Mouse (Mus musculus): ENCODE measurements at regions not wholly inside any gene's neighbourhood (a gene's known extent, or its start where the extent isn't known, plus 50 kb on each side); places are given as distances from the start of the nearest gene placed in this dataset.

DNA sequence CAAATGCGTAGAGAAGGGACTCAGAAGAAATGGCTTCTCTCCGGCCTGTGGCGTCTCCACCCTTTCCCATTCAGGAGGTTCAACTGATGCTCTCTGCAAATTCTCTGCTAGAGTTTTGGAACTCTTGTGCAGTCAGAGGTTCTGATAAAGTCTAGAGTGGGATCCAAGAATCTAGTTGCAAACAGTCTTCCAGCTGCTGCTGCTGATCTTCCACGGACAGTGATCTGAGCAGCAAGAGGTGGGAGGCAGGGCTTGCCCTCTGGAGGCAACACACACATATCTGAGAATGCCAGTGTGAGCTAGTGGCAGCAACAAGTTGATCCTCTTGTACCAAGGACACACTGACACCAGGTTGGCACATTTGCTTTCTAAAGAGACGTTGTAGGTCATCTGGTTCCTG, 93.4 kb upstream of the Gas1 start:
- no peak overlapping the region for H3K4me3 ChIP-seq (replicated peaks)
- no peak overlapping the region for H3K4me2 ChIP-seq
- DNase-seq (no peak), ATAC-seq (ENCODE audit: low read depth) (no peak)
- 65% methylated on average over 5 of the region's 5 CpGs for WGBS (ENCODE audit: insufficient replicate concordance)
- no peak overlapping the region for H3K9ac ChIP-seq
- no peaks in the 10 kb centered on the region for H3K27me3 ChIP-seq
- H3K36me3 ChIP-seq, result no peaks in the 10 kb centered on the region
- no peaks in the 10 kb centered on the region for H3K4me1 ChIP-seq (replicated peaks)
- H3K27ac ChIP-seq, result no peak overlapping the region
- no peaks in the 10 kb centered on the region; the same call in 1 of the 2 replicates for H3K9me3 ChIP-seq (replicated peaks)

DNA sequence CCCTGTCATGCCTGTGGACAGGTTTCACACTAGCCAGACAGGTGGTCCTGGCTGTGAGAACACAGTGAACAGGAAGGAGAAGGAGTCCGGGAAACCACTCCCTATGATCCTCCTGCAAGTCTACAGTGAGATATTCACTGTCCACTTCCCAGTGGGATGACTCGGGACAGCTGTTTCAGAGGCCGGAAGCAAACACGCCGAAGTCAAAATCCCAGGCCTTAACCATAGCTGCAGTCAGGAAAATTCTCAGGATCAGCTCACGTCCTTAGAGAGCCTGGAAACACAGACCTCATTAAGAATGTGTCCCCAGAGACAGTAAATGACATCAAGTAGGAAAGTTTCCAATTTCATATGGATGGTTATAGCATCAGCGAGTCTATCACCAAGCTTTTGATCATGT, 96.2 kb upstream of the Gas1 start:
- no peak for DNase-seq
- H3K4me1 ChIP-seq (replicated peaks), result no peaks in the 10 kb centered on the region

DNA sequence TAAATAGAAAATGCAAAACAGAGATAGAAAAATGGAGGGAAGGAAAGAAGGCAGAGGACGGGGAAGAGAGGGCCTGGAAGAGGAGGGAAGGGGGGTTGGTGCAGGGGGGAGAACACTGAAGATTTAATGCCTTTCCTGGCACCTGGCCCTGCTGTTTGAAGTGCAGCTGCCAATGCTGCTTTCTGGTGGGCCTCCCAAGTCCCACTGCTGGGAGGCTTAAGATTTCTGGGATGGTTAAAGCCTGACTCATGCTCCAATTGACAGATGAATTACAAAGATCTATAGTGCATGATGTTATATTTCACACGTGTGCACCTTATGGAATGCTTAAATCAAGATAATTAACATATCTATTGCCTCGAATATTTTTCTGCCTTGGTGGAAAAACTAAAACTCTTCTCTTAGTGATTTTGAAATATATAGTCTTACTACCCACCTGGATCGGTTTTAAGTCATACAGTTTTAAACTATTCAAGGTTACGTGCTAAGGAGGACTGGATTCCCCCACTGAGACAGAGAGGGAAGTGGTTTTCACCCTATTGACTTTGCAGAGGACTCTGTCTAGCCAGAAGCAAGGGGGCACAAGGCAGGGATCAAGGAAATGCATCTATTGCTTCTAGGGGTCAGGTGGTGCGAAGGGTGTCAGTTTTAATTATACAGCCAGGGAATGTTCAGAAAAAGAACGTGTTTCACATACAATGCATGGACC, 105.5 kb upstream of the Gas1 start:
- DNase-seq (no peak), ATAC-seq (ENCODE audit: low read depth) (no peak)
- Histone ChIP-seq H3K27ac (no peak overlapping the region), H3K4me2 (no peak overlapping the region), H3K36me3 (no peaks in the 10 kb centered on the region), H3K9ac (no peak overlapping the region), H3K9me3 (replicated peaks) (no peaks in the 10 kb centered on the region), H3K4me3 (replicated peaks) (no peak overlapping the region), H3K27me3 (no peaks in the 10 kb centered on the region), H3K4me1 (replicated peaks) (no peaks in the 10 kb centered on the region)
- 50% methylated on average over 7 of the region's 7 CpGs for WGBS (ENCODE audit: insufficient replicate concordance)

More for the DNA sequence above, 96.2 kb upstream of the Gas1 start:
- Histone ChIP-seq H3K27ac (no peak overlapping the region), H3K4me2 (no peak overlapping the region), H3K36me3 (no peaks in the 10 kb centered on the region), H3K27me3 (no peaks in the 10 kb centered on the region), H3K9ac (no peak overlapping the region), H3K9me3 (replicated peaks) (no peaks in the 10 kb centered on the region; the same call in 1 of the 2 replicates), H3K4me3 (replicated peaks) (no peak overlapping the region)
- no peak for ATAC-seq (ENCODE audit: low read depth)
- WGBS (ENCODE audit: insufficient replicate concordance), result 72% methylated on average over 7 of the region's 7 CpGs

DNA sequence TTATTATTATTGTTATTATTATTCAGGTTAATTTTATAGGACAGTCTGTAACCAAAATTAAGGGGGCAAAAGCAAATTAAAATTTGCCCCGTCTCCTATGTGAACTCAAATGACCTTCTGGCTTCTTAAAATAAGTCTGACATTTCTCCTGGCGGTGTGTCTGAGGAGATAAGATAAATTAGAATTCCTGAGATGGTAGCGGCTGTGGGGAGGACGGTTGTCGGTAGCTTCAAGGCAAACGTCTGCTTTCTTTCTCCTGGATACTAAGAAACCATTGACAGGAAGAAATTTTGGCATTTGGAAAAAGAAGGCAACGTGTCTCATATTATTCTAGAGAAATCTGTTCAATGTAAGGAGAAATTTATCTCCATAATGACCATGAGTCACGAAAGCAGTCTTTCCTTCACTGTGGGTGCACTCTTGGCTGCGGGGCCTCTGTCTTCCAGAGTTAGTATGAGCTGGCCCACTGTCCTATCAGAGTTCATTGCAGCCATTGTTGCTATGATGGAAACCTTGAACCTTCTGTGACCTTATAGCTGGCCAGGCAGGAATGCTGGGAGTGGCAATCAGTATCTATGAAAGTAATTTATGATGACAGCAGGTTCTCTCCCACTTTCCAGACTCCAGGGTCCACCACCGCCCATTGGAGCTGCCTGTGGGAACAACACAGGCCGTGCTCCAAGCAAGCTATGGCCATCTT, 109.5 kb upstream of the Gas1 start:
- no peak for ATAC-seq (ENCODE audit: low read depth)
- no peak for DNase-seq
- WGBS (ENCODE audit: insufficient replicate concordance), result 40% methylated on average over 11 of the region's 11 CpGs

DNA sequence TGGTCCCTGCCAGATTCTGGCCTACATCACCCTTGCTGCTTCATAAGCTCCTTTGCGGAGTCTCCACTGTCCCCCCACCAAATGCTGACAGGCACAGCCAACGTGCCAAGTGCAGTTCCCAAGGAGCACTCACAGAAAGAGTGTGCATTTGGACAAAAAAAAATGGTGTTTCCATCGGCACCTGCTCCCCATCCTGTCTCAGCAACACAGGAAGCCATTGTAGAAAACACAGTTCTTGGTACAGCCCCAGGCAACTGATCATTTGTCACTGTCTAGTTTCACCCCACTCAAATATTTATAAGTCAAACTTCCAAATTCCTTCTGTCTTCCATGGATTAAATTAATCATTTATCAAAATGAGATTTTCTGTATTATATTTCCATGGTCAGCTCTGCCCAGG, 112.5 kb upstream of the Gas1 start:
- H3K4me2 ChIP-seq, result no peak overlapping the region
- DNase-seq (no peak), ATAC-seq (ENCODE audit: low read depth) (no peak)
- no peak overlapping the region for H3K4me3 ChIP-seq (replicated peaks)
- WGBS (ENCODE audit: insufficient replicate concordance), result 60% methylated on average over 3 of the region's 3 CpGs
- no peak overlapping the region for H3K27ac ChIP-seq
- H3K36me3 ChIP-seq, result no peaks in the 10 kb centered on the region
- no peak overlapping the region for H3K9ac ChIP-seq
- H3K9me3 ChIP-seq (replicated peaks), result no peaks in the 10 kb centered on the region
- H3K4me1 ChIP-seq (replicated peaks), result no peaks in the 10 kb centered on the region
- H3K27me3 ChIP-seq, result no peaks in the 10 kb centered on the region

More for the DNA sequence above, 109.5 kb upstream of the Gas1 start:
- H3K4me1 ChIP-seq (replicated peaks), result no peaks in the 10 kb centered on the region
- no peak overlapping the region for H3K27ac ChIP-seq
- H3K27me3 ChIP-seq, result no peaks in the 10 kb centered on the region
- no peaks in the 10 kb centered on the region for H3K9me3 ChIP-seq (replicated peaks)
- H3K36me3 ChIP-seq, result no peaks in the 10 kb centered on the region
- no peak overlapping the region for H3K9ac ChIP-seq
- no peak overlapping the region for H3K4me3 ChIP-seq (replicated peaks)
- no peak overlapping the region for H3K4me2 ChIP-seq

DNA sequence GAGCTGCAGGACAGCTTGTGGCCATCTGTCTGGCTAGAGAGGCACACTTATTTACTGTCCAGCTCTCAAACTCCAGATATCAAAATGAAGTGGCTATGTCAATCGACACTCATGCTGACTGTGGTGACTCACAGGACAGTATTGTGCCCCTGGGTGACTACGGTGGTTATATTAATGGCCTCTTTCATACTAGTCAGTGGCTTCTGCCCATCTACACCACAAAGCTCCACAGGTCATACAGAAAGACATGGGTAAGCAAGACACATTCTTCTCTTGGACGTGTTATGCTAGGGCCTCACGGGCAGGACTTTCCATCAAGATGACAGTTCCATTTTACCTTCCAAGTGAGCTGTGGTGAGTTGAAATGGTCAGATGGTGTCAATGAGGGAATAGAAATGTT, 113.7 kb upstream of the Gas1 start:
- no peak for DNase-seq
- no peaks in the 10 kb centered on the region for H3K27me3 ChIP-seq
- no peak overlapping the region for H3K4me3 ChIP-seq (replicated peaks)
- H3K9me3 ChIP-seq (replicated peaks), result no peaks in the 10 kb centered on the region
- no peak overlapping the region for H3K9ac ChIP-seq
- H3K4me1 ChIP-seq (replicated peaks), result no peaks in the 10 kb centered on the region
- WGBS (ENCODE audit: insufficient replicate concordance), result 76% methylated on average over 4 of the region's 4 CpGs
- no peak overlapping the region for H3K4me2 ChIP-seq
- H3K27ac ChIP-seq, result no peak overlapping the region
- H3K36me3 ChIP-seq, result no peaks in the 10 kb centered on the region
- no peak for ATAC-seq (ENCODE audit: low read depth)

DNA sequence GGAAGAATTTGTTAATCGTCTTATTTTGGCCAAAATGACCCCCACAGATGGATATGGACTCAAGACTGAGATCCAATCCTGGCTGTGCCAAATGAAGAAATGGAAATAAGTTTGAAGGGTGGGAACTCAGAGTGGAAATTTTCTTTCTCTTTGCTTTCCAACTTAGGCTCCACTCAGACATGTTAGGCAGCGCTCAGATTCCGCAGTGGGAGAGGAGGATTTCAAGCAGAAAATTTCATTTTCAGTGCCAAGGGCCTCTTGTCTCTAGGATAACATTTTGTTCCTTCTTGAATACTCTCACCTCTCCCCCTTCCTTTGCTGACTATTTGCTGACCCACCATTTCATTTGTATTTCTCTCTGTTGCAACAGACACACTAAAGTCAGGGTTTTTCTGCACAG, 114.2 kb upstream of the Gas1 start:
- Histone ChIP-seq H3K36me3 (no peaks in the 10 kb centered on the region), H3K4me2 (no peak overlapping the region), H3K27me3 (no peaks in the 10 kb centered on the region), H3K9me3 (replicated peaks) (no peaks in the 10 kb centered on the region), H3K9ac (no peak overlapping the region), H3K4me1 (replicated peaks) (no peaks in the 10 kb centered on the region), H3K4me3 (replicated peaks) (no peak overlapping the region), H3K27ac (no peak overlapping the region)
- WGBS (ENCODE audit: insufficient replicate concordance), result 74% methylated on average over 3 of the region's 3 CpGs
- no peak for ATAC-seq (ENCODE audit: low read depth)
- no peak for DNase-seq

DNA sequence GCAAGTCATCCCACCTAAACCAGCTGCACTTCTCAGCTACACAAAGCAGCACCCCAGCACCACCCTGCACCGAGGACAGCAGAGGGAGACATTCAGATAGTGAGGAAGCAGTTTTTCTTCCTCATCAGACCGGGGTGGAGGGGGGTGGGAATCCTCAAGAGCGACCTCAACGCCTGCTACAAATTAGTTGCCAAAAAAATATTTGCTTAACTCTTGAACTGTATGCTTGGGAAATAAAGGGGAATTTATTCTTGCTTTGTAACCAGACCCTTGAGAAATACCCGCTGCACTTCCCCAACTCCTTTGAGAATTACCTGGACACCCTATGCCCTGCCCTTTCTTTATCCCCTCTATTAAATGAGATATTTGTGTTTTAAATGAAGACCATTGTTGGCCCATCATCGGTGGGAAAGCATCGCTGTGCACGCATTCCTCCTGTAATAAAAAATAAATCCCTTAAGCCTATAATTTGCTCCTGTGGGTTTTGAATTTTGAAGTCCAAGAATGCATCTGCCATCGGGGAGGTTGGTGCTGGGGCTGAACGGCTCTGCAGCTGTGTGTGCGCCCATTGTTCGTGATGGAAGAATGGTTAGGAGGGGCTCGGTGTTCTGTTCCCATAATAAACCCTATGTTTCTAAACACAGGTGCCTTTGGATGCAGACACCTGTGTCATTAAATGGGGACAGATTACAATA, 119.2 kb upstream of the Gas1 start:
- H3K4me3 ChIP-seq (replicated peaks), result no peak overlapping the region
- no peaks in the 10 kb centered on the region for H3K27me3 ChIP-seq
- no peak for ATAC-seq (ENCODE audit: low read depth)
- H3K9ac ChIP-seq, result no peak overlapping the region
- no peaks in the 10 kb centered on the region for H3K9me3 ChIP-seq (replicated peaks)
- no peak overlapping the region for H3K27ac ChIP-seq
- no peak overlapping the region for H3K4me2 ChIP-seq
- DNase-seq, result no peak
- no peaks in the 10 kb centered on the region for H3K4me1 ChIP-seq (replicated peaks)
- H3K36me3 ChIP-seq, result no peaks in the 10 kb centered on the region
- WGBS (ENCODE audit: insufficient replicate concordance), result 59% methylated on average over 13 of the region's 13 CpGs

DNA sequence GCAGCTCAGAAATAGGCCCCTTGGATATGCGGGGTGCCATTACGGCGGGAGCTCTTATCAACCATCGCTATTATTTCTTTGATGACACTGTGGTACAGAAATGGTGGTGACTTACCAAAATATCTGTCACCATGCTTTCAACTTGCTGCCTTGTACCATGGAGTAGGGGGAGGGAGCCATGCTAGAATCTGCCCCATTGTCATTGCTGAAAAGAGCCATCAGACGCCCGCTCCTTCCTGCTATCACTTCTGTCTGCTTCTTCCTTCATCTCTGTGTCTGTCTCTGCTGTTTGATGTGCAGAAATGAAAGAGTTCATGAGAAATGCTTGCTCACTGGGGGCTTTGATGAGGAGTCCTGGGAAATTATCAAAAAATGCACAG, 119.7 kb upstream of the Gas1 start:
- DNase-seq (no peak), ATAC-seq (ENCODE audit: low read depth) (no peak)
- no peak overlapping the region for H3K27ac ChIP-seq
- WGBS (ENCODE audit: insufficient replicate concordance), result 78% methylated on average over 6 of the region's 6 CpGs
- no peak overlapping the region for H3K4me2 ChIP-seq
- H3K4me1 ChIP-seq (replicated peaks), result no peaks in the 10 kb centered on the region
- no peaks in the 10 kb centered on the region for H3K27me3 ChIP-seq
- H3K4me3 ChIP-seq (replicated peaks), result no peak overlapping the region
- no peaks in the 10 kb centered on the region for H3K9me3 ChIP-seq (replicated peaks)
- no peaks in the 10 kb centered on the region for H3K36me3 ChIP-seq
- no peak overlapping the region for H3K9ac ChIP-seq

DNA sequence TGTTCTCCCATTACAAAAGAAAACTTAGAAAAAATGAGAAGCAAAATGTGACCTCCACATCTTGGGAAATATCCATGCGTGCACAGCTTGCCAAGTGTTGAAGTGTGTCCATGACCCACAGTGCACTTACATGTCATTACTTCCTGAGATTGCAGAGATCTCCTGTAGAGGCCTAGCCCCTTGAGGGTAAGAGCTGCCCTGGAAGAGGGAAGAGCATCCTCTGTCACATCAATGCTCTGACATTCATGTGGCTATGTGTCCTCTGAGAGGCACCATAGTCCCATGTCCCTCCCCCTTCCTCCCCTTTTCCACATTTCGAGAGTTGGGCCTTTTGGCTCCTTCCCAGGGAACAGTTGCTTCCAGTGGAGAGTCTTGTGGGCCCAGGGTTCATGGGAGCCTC, 121.4 kb upstream of the Gas1 start:
- H3K4me3 ChIP-seq (replicated peaks), result no peak overlapping the region
- 68% methylated on average over 2 of the region's 2 CpGs for WGBS (ENCODE audit: insufficient replicate concordance)
- DNase-seq, result no peak

DNA sequence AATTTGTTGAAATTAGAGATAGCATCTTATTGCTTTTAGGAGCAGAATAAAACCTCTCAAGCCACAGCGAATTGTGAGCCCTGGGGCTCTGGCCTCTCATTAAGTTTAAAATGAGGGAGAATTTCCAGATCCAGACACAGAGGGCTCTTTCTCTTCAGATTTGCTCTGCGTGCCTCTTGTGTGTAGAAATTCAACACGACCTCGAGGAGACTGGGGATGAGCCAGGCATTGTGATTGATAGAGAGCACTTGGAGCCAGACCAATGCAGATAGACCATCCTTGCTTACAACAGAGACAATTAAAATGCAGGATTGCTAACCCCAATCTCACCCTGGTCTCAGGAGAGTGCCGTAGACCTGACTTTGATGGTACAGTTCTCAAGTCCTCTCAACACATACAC, 121.9 kb upstream of the Gas1 start:
- DNase-seq (no peak), ATAC-seq (ENCODE audit: low read depth) (no peak)
- H3K4me2 ChIP-seq, result no peak overlapping the region
- no peak overlapping the region for H3K9ac ChIP-seq
- H3K27ac ChIP-seq, result no peak overlapping the region
- H3K27me3 ChIP-seq, result no peaks in the 10 kb centered on the region
- WGBS (ENCODE audit: insufficient replicate concordance), result 59% methylated on average over 5 of the region's 5 CpGs
- no peaks in the 10 kb centered on the region for H3K9me3 ChIP-seq (replicated peaks)
- H3K4me3 ChIP-seq (replicated peaks), result no peak overlapping the region
- H3K36me3 ChIP-seq, result no peaks in the 10 kb centered on the region
- H3K4me1 ChIP-seq (replicated peaks), result no peaks in the 10 kb centered on the region

More for the DNA sequence above, 121.4 kb upstream of the Gas1 start:
- H3K9me3 ChIP-seq (replicated peaks), result no peaks in the 10 kb centered on the region
- H3K9ac ChIP-seq, result no peak overlapping the region
- H3K27ac ChIP-seq, result no peak overlapping the region; the same call in 1 of the 2 replicates
- no peaks in the 10 kb centered on the region for H3K36me3 ChIP-seq
- H3K4me2 ChIP-seq, result no peak overlapping the region
- no peaks in the 10 kb centered on the region for H3K4me1 ChIP-seq (replicated peaks)
- ATAC-seq (ENCODE audit: low read depth), result no peak
- no peaks in the 10 kb centered on the region for H3K27me3 ChIP-seq

Measured in liver, embryonic 13.5 days (tissue).